Mouse (Mus musculus) testis, adult 2 months (tissue): ENCODE results near the gene Cox15.

Source experiments
- CTCF ChIP-seq: fragments of 200-500 bp; IDR thresholded peaks from 2 replicates; pipeline ENCODE4 v1.5.1; 2012; ENCODE audit warnings: low read depth, mild to moderate bottlenecking, inconsistent platforms, low read length, moderate library complexity; ENCODE audit not compliant: control insufficient read depth, insufficient read depth, insufficient replicate concordance
- POLR2A ChIP-seq: fragments of 200-500 bp; IDR thresholded peaks from 2 replicates; pipeline ENCODE4 v1.6.1; 2012; ENCODE audit warnings: low read depth, mild to moderate bottlenecking, inconsistent platforms, low read length, moderate library complexity; ENCODE audit not compliant: control insufficient read depth

GRCm38 (mm10) chr19:43767549-43768322 is 14.9 kb upstream of the Cox15 start:
- TF ChIP-seq CTCF, result no peak
- no peak for TF ChIP-seq POLR2A
